Mouse (Mus musculus): ENCODE results near the gene Ppp2r5d.

Gene Ppp2r5d

GRCm38 (mm10) chr17:46644916-46645475 is 59.9 kb downstream of the Ppp2r5d start:
- peak; percentile 18 for DNase-seq (ENCODE audit: low spot score)

DNA sequence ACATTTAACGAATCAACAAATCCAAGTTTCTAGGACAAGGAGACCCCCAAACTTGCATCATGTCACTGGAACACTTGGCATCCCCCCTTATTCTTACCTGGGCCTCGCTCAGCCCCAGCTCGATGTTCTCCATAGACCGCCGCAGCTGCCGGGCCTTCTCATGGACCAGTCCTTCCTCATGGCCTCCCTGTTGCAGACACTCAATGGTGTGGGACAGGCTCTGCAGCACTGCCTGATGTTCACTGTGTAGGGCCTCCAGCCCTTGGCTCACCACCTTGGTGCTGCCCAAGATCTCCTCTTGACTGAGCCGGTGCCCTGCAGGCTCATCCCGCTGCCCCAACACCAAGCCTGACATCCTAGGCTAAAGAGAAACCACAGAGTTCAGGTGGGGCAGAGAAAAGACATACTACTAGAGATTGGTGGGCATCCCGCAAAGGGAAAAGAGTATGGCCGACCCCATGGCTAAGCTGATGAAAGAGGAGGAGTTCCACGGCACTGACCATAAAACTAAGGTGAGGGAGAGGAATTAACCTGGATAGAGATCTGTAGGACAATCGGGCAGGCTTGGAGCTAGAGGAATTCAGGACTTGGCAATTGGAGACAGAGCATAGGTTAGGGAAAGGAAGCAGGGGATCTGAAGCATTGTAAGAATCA is 60.6 kb downstream of the Ppp2r5d start:
- no peak for DNase-seq (ENCODE audit: low spot score)

- no peak for DNase-seq (ENCODE audit: low spot score)
These were observed 62.9 kb downstream of the Ppp2r5d start for GRCm38 (mm10) chr17:46642060-46642459.

- DNase-seq (ENCODE audit: low spot score) = no peak
These were observed 65.0 kb downstream of the Ppp2r5d start for GRCm38 (mm10) chr17:46639929-46640328.

DNA sequence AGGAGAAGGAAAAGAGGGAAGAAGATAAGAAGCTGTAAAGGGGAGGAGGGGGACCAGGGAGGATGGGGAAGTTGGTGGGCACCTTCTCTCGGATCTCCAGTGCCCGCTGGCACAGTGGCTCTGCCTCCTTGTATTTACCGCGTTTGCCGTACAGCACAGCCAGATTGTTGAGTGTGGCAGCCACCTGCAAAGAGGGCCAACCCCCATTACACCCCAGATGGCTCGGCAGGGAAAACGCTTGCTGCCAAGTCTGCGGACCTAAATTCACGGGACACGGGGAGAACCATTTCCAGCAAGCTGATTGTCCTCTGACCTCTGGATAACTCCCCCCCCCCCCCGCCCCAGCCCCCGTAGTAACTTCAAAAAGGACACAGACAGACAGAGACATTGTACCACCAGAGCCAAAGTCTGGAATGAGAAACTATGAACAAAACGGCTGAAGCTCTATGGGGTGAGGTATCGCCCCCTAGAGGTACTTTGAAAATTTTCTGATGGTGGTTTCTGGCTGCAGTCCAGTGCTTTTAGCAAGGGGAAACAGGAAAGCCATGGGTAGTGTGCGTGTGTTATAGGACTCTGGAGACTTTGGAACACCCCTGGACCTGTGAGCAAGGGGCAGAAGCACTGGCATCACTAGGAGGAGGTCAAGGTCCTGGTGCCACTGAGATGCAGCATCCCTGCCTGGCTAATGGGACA is 67.9 kb downstream of the Ppp2r5d start:
- peak; percentile 38 for DNase-seq (ENCODE audit: low spot score)

Data from c-Kit-positive CD71-positive TER-119-positive erythroid progenitor cells, embryonic 14.5 days (primary cell).